Mouse (Mus musculus) liver, embryonic 11.5 days (tissue): Measurements from ENCODE around the gene Gon4l. TPM values are rescaled to one million over a fixed set of nuclear protein-coding genes. Genes with fewer than 3 reads are reported as not detected.

Experiments used
- ATAC-seq: fragments of 200-750 bp; cut with Nextera tagmentation; replicated peaks from 2 replicates; pipeline ENCODE4 v1.8.0; 2017; ENCODE audit warnings: moderate number of reproducible peaks, mild to moderate bottlenecking, moderate TSS enrichment, moderate library complexity; ENCODE audit not compliant: low FRiP score
- DNase-seq: peaks from one replicate; pipeline ENCODE4 v3.0.0-alpha.2; 2017; ENCODE audit warnings: low spot score
- H3K27ac ChIP-seq: fragments of 300-500 bp; sonication (generic); 2 replicates; pipeline ENCODE4 v1.5.1; 2014; ENCODE audit warnings: mild to moderate bottlenecking, low read depth, low read length, control low read depth
- H3K27me3 ChIP-seq: fragments of 300-500 bp; sonication (generic); replicated peaks from 2 replicates; pipeline ENCODE4 v1.6.1; 2014; ENCODE audit warnings: low read length, mixed read lengths; ENCODE audit not compliant: control insufficient read depth, insufficient read depth
- H3K36me3 ChIP-seq: fragments of 300-500 bp; sonication (generic); 2 replicates; pipeline ENCODE4 v1.6.1; 2014; ENCODE audit warnings: mild to moderate bottlenecking, low read length, moderate library complexity, mixed read lengths; ENCODE audit not compliant: control insufficient read depth, insufficient read depth
- H3K4me1 ChIP-seq: fragments of 300-500 bp; sonication (generic); replicated peaks from 2 replicates; pipeline ENCODE4 v1.6.1; 2014; ENCODE audit warnings: low read length, mixed read lengths; ENCODE audit not compliant: control insufficient read depth, insufficient read depth
- H3K4me2 ChIP-seq: fragments of 300-500 bp; sonication (generic); 2 replicates; pipeline ENCODE4 v1.6.1; 2014; ENCODE audit warnings: mild to moderate bottlenecking, control low read depth, moderate library complexity
- H3K4me3 ChIP-seq: fragments of 300-500 bp; sonication (generic); 2 replicates; pipeline ENCODE4 v1.5.1; 2014; ENCODE audit warnings: low read depth, low read length, control low read depth
- H3K9ac ChIP-seq: fragments of 300-500 bp; sonication (generic); 2 replicates; pipeline ENCODE4 v1.6.1; 2014; ENCODE audit warnings: low read depth, low read length, control low read depth
- H3K9me3 ChIP-seq: fragments of 300-500 bp; sonication (generic); 2 replicates; pipeline ENCODE4 v1.6.1; 2016; ENCODE audit warnings: low read length, inconsistent platforms, mixed read lengths; ENCODE audit not compliant: control insufficient read depth
- WGBS: fragments of 180-500 bp; shearing (Covaris S2); extraction: QIAGEN DNeasy Blood & Tissue Kit; methylation state at CpG from one replicate; pipeline ENCODE4 v1.1.7; 2014; 5-methylcytosine and 5-hydroxymethylcytosine counted together
- polyA plus RNA-seq: library from polyadenylated mRNA; unstranded; fragments of >200 nt; fragmentation: Nextera tagmentation; extraction: Ambion mirVana; gene quantifications from 2 replicates; pipeline ENCODE4 v1.2.1, GENCODE M21; 2014

The Gon4l gene
- polyA plus RNA-seq, 1 experiment from 2014 or later = 14.3 TPM

GRCm38 (mm10) chr3:88918981-88919380 is 84.0 kb downstream of the Gon4l start:
- DNase-seq (no peak), ATAC-seq (no peak)
- Histone ChIP-seq H3K27ac (no peak overlapping the region), H3K9ac (no peak overlapping the region), H3K4me1 (peaks cover 5% of the 10 kb centered on the region; the same call in 1 of the 2 replicates), H3K4me3 (no peak overlapping the region), H3K4me2 (no peak overlapping the region), H3K27me3 (no peaks in the 10 kb centered on the region), H3K9me3 (no peaks in the 10 kb centered on the region), H3K36me3 (peaks cover 29% of the 10 kb centered on the region)
- WGBS = 84% methylated on average over 13 of the region's 13 CpGs

GRCm38 (mm10) chr3:88921411-88921810 is 86.4 kb downstream of the Gon4l start:
- no peak for ATAC-seq

GRCm38 (mm10) chr3:88923989-88924591 is 89.1 kb downstream of the Gon4l start:
- Histone ChIP-seq H3K27ac (no peak overlapping the region), H3K9me3 (no peaks in the 10 kb centered on the region), H3K4me3 (no peak overlapping the region), H3K36me3 (peaks cover 56% of the 10 kb centered on the region), H3K27me3 (no peaks in the 10 kb centered on the region), H3K4me1 (no peaks in the 10 kb centered on the region), H3K9ac (no peak overlapping the region), H3K4me2 (no peak overlapping the region)
- ATAC-seq (no peak), DNase-seq (no peak)
- WGBS = 82% methylated on average over 8 of the region's 8 CpGs

More at GRCm38 (mm10) chr3:88921411-88921810, 86.4 kb downstream of the Gon4l start:
- H3K9ac ChIP-seq = no peak overlapping the region
- no peaks in the 10 kb centered on the region for H3K27me3 ChIP-seq
- 95% methylated on average over 9 of the region's 9 CpGs for WGBS
- H3K27ac ChIP-seq = no peak overlapping the region
- no peak overlapping the region for H3K4me3 ChIP-seq
- H3K9me3 ChIP-seq = no peaks in the 10 kb centered on the region
- no peaks in the 10 kb centered on the region for H3K4me1 ChIP-seq
- DNase-seq = no peak
- H3K4me2 ChIP-seq = no peak overlapping the region
- peaks cover 40% of the 10 kb centered on the region for H3K36me3 ChIP-seq

GRCm38 (mm10) chr3:88925651-88926050 is 90.6 kb downstream of the Gon4l start:
- WGBS = 84% methylated on average over 2 of the region's 2 CpGs
- no peaks in the 10 kb centered on the region for H3K4me1 ChIP-seq
- H3K36me3 ChIP-seq = peaks cover 57% of the 10 kb centered on the region
- no peak overlapping the region for H3K4me2 ChIP-seq
- H3K27ac ChIP-seq = no peak overlapping the region
- no peak overlapping the region for H3K4me3 ChIP-seq
- no peak overlapping the region for H3K9ac ChIP-seq
- ATAC-seq (no peak), DNase-seq (no peak)
- no peaks in the 10 kb centered on the region for H3K27me3 ChIP-seq
- no peaks in the 10 kb centered on the region for H3K9me3 ChIP-seq

GRCm38 (mm10) chr3:88929501-88929900 is 94.5 kb downstream of the Gon4l start:
- Histone ChIP-seq H3K4me1 (no peaks in the 10 kb centered on the region), H3K9ac (no peak overlapping the region), H3K4me3 (no peak overlapping the region), H3K27me3 (no peaks in the 10 kb centered on the region), H3K9me3 (no peaks in the 10 kb centered on the region), H3K4me2 (no peak overlapping the region), H3K36me3 (peaks cover 32% of the 10 kb centered on the region), H3K27ac (no peak overlapping the region)
- DNase-seq (no peak), ATAC-seq (no peak)
- WGBS = 88% methylated on average over 3 of the region's 3 CpGs

- H3K4me3 ChIP-seq = no peak overlapping the region
- no peak overlapping the region for H3K27ac ChIP-seq
- H3K4me1 ChIP-seq = no peaks in the 10 kb centered on the region
- 93% methylated on average over 10 of the region's 10 CpGs for WGBS
- ATAC-seq (no peak), DNase-seq (no peak)
- H3K27me3 ChIP-seq = no peaks in the 10 kb centered on the region
- no peak overlapping the region for H3K4me2 ChIP-seq
- no peak overlapping the region for H3K9ac ChIP-seq
- H3K9me3 ChIP-seq = no peaks in the 10 kb centered on the region
- H3K36me3 ChIP-seq = peaks cover 19% of the 10 kb centered on the region
Observed at GRCm38 (mm10) chr3:88939071-88939470, 104.0 kb downstream of the Gon4l start.

- H3K9me3 ChIP-seq = no peaks in the 10 kb centered on the region
- H3K27ac ChIP-seq = no peak overlapping the region
- H3K4me1 ChIP-seq = no peaks in the 10 kb centered on the region
- no peak overlapping the region for H3K9ac ChIP-seq
- no peak overlapping the region for H3K4me2 ChIP-seq
- H3K4me3 ChIP-seq = no peak overlapping the region
- H3K36me3 ChIP-seq = peaks cover 19% of the 10 kb centered on the region
- 69% methylated on average over 3 of the region's 3 CpGs for WGBS
- no peak for DNase-seq
- no peaks in the 10 kb centered on the region for H3K27me3 ChIP-seq
- ATAC-seq = no peak
Observed at GRCm38 (mm10) chr3:88939749-88940148, 104.7 kb downstream of the Gon4l start.

- ATAC-seq = no peak
- no peak overlapping the region for H3K4me2 ChIP-seq
- no peak for DNase-seq
- 91% methylated on average over 10 of the region's 10 CpGs for WGBS
- H3K4me3 ChIP-seq = no peak overlapping the region
- H3K27me3 ChIP-seq = no peaks in the 10 kb centered on the region
- no peaks in the 10 kb centered on the region for H3K4me1 ChIP-seq
- H3K36me3 ChIP-seq = peaks cover 12% of the 10 kb centered on the region; the same call in 1 of the 2 replicates
- H3K27ac ChIP-seq = no peak overlapping the region
- no peak overlapping the region for H3K9ac ChIP-seq
- H3K9me3 ChIP-seq = no peaks in the 10 kb centered on the region
Observed at GRCm38 (mm10) chr3:88942316-88942880, 107.4 kb downstream of the Gon4l start.

GRCm38 (mm10) chr3:88944109-88944508 is 109.1 kb downstream of the Gon4l start:
- Histone ChIP-seq H3K36me3 (peaks cover 10% of the 10 kb centered on the region; the same call in 1 of the 2 replicates), H3K27me3 (no peaks in the 10 kb centered on the region), H3K4me3 (no peak overlapping the region), H3K9me3 (no peaks in the 10 kb centered on the region), H3K27ac (no peak overlapping the region), H3K4me2 (no peak overlapping the region), H3K4me1 (peaks cover 11% of the 10 kb centered on the region), H3K9ac (no peak overlapping the region)
- DNase-seq = no peak
- ATAC-seq = no peak
- 76% methylated on average over 4 of the region's 4 CpGs for WGBS
